Mouse (Mus musculus): ENCODE measurements around the gene Srsf9. TPM values are rescaled to one million over a fixed set of nuclear protein-coding genes. Genes with fewer than 3 reads are reported as not detected.

Srsf9 gene
- total and polyA plus RNA-seq, 3 experiments, result 80.0 to 170 TPM; not detected in 1

DNA sequence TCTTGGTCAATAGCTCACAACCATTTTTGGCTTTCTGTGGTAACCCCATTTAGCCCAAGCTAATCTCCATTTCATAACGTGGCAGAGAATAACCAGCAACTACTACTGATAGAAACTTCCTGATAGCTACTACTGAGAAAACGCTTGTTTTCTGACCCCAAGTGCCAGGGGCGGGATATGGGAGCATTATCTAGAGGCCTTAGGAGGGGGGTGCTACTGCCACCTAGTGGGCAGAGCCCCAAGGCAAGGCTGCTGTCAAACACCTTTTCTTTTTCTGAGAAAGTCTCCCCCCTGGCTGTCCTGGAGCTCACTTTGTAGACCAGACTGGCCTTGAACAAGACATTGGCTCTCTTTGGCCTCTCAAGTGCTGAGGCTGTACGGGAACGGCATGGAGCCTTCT lies 20.6 kb downstream of the Srsf9 start (continued):
- TF ChIP-seq POLR2AphosphoS5 (IDR thresholded peaks at IDR 0.05; ENCODE audit: borderline replicate concordance, low read depth, low read length) (no peak), MXI1 (IDR thresholded peaks at IDR 0.05; ENCODE audit: low read depth, low read length) (peak; percentile 87), UBTF (IDR thresholded peaks at IDR 0.05; ENCODE audit: borderline replicate concordance, insufficient read depth, low read depth, low read length) (no peak), SMC3 (IDR thresholded peaks at IDR 0.05; ENCODE audit: low read depth, low read length) (peak; percentile 86), NELFE (IDR thresholded peaks at IDR 0.05; ENCODE audit: low read depth, low read length) (no peak), RCOR1 (IDR thresholded peaks at IDR 0.05; ENCODE audit: low read depth, low read length) (no peak), MEF2A (IDR thresholded peaks at IDR 0.05; ENCODE audit: extremely low read depth, insufficient replicate concordance, low read depth, low read length, poor library complexity, severe bottlenecking) (no peak), USF1 (IDR thresholded peaks at IDR 0.05; ENCODE audit: low read depth, low read length) (no peak), JUND (IDR thresholded peaks at IDR 0.05; ENCODE audit: low read depth, low read length) (no peak), MAZ (IDR thresholded peaks at IDR 0.05; ENCODE audit: low read depth, low read length) (peak; percentile 86), ZKSCAN1 (IDR thresholded peaks at IDR 0.05; ENCODE audit: low read depth, low read length) (no peak)

- H3K36me3 ChIP-seq (ENCODE audit: control insufficient read depth in 1 of 2, insufficient read depth in 2 of 2, low read length in 2 of 2), result peaks cover 4 to 9% of the 10 kb centered on the region in 2 experiments
- DNase-seq (ENCODE audit: low read depth, low spot score), result peak; percentile 99
- H3K27me3 ChIP-seq (ENCODE audit: control insufficient read depth in 1 of 2, insufficient read depth in 2 of 2, low read length in 2 of 2), result no peaks in the 10 kb centered on the region
- H3K9me3 ChIP-seq (replicated peaks; ENCODE audit: insufficient read depth, low read length), result no peaks in the 10 kb centered on the region
- H3K27ac ChIP-seq (ENCODE audit: control insufficient read depth, low read depth, low read length), result peak within 1 kb of the TSS; percentile 83
- peaks cover 43% of the 10 kb centered on the region for H3K79me2 ChIP-seq (ENCODE audit: control insufficient read depth, insufficient read depth, low read length, poor library complexity)
- peak within 1 kb of the TSS; percentile 69 to 93 for H3K4me3 ChIP-seq (ENCODE audit: control insufficient read depth in 1 of 2, insufficient read depth in 1 of 2, low read depth in 2 of 2, low read length in 2 of 2)
- peaks cover 4 to 8% of the 10 kb centered on the region in 2 experiments; a peak in 3 of 4 replicates for H3K4me1 ChIP-seq (ENCODE audit: control insufficient read depth in 1 of 2, insufficient read depth in 2 of 2, low read length in 2 of 2)
- H3K9ac ChIP-seq (ENCODE audit: control insufficient read depth, low read depth, low read length, poor library complexity, severe bottlenecking), result peak within 1 kb of the TSS; percentile 89
- TF ChIP-seq HCFC1 (IDR thresholded peaks at IDR 0.05; ENCODE audit: low read depth, low read length) (peak; percentile 91), ETS1 (IDR thresholded peaks at IDR 0.05; ENCODE audit: low read depth, low read length) (0 out of 2 replicates have a peak, but pooled peaks have one; percentile 1), MYC (IDR thresholded peaks at IDR 0.05; ENCODE audit: low read depth, low read length) (peak; percentile 83; the same call in 1 of the 2 replicates), TBP (IDR thresholded peaks at IDR 0.05; ENCODE audit: low read depth, low read length) (peak; percentile 60; the same call in 1 of the 2 replicates), NELFE (IDR thresholded peaks at IDR 0.05; ENCODE audit: low read depth, low read length) (peak; percentile 97), NRF1 (IDR thresholded peaks at IDR 0.05; ENCODE audit: insufficient read depth, low read depth, low read length, poor library complexity, severe bottlenecking) (peak; percentile 98), POLR2AphosphoS2 (IDR thresholded peaks at IDR 0.05; ENCODE audit: low read length) (peak; percentile 79; the same call in 1 of the 2 replicates), TAL1 (IDR thresholded peaks at IDR 0.05; ENCODE audit: low read length) (no peak), ELF1 (IDR thresholded peaks at IDR 0.05; ENCODE audit: low read depth, low read length) (peak; percentile 77), TCF12 (IDR thresholded peaks at IDR 0.05; ENCODE audit: low read depth, low read length) (peak; percentile 51; the same call in 1 of the 2 replicates), MXI1 (IDR thresholded peaks at IDR 0.05; ENCODE audit: low read depth, low read length) (peak; percentile 52; the same call in 1 of the 2 replicates), ZMIZ1 (IDR thresholded peaks at IDR 0.05; ENCODE audit: low read depth, low read length) (peak; percentile 84), MAZ (IDR thresholded peaks at IDR 0.05; ENCODE audit: low read depth, low read length) (peak; percentile 16; the same call in 1 of the 2 replicates), POLR2A (IDR thresholded peaks at IDR 0.05; ENCODE audit: control insufficient read depth in 1 of 2, insufficient read depth in 1 of 2, low read depth in 1 of 2, low read length in 2 of 2, poor library complexity in 1 of 2) (peak in 1 of 2 experiments; percentile 95; a peak in 2 of 4 replicates), MAFK (IDR thresholded peaks at IDR 0.05; ENCODE audit: borderline replicate concordance, low read depth, low read length) (no peak), ZC3H11A (IDR thresholded peaks at IDR 0.05; ENCODE audit: low read depth, low read length) (no peak), CHD2 (IDR thresholded peaks at IDR 0.05; ENCODE audit: low read length) (no peak), BHLHE40 (IDR thresholded peaks at IDR 0.05; ENCODE audit: borderline replicate concordance, low read depth, low read length) (no peak), KAT2A (conservative IDR thresholded peaks at IDR 0.05; ENCODE audit: low read depth, low read length) (peak; percentile 76; the same call in 1 of the 2 replicates), SIN3A (IDR thresholded peaks at IDR 0.05; ENCODE audit: low read length) (peak; percentile 79; the same call in 1 of the 2 replicates), GABPA (IDR thresholded peaks at IDR 0.05; ENCODE audit: low read depth, low read length) (no peak), GATA1 (IDR thresholded peaks at IDR 0.05; ENCODE audit: low read depth, low read length) (no peak)
Measured at GRCm38 (mm10) chr5:115348546-115349224, 21.7 kb downstream of the Srsf9 start, which contains the start of gene Cox6a1. TSS of gene Cox6a1 (minus strand) at chr5:115348981.
